In the genomic region with DNA sequence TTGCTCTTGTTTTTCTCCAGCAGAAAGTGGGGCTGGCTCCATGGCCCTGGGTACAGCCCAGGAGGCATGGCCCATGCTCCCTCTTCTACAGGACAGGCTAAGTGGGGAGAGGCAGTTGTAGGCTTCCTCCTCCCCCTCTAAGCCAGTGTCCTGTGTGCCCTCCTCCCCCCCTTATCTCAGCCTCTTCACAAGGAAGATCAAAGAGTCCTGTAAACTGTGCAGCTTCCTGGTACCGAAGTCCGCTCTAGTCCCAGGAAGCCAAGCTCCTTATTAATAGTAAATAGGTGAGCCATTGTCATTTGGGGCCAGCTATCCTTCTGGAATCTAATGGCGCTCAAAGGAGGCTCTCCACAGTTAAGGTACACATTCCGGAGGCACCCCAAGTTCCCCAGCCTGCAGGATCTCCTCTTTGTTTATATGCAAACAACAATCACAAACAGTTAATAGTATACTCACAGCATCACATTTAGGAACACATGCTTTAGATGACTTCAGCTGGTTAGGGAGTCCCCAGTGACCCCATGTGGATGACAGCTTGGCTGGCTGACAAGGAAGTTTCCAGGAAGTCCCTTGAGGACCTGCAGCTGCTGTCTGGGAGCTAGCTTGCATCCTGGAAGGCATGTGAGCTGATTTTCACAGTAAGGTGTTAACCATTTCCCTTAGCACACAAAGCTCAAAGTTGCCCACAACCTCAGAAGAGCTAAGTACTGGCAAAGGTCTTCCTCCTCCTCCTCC, we compare ENCODE assay signal across 11 mouse cellular contexts. TPM values are rescaled to one million over a fixed set of nuclear protein-coding genes. Genes with fewer than 3 reads are reported as not detected.
A peak's percentile ranks its signal among the peaks of the same experiment; 100 is the strongest.
DNase-seq lines count a peak whose midpoint lies in the region; ATAC-seq and TF ChIP-seq lines count a peak whose summit lies in the region.
"Had no signal": no experiment of that assay in that cellular context is flagged by ENCODE, and none has a peak within 500 bp of the region (broad histone marks: within the 10 kb centered on the region; RNA-seq: fewer than 3 reads in every experiment).

No protein-coding gene starts in this region.

- no peak overlapping the region for H3K9ac ChIP-seq in intestine, embryonic 16.5 days (ENCODE audit: low read depth, low read length)
- no peak overlapping the region for H3K9ac ChIP-seq in lung, embryonic 15.5 days
- H3K9ac ChIP-seq: embryonic facial prominence, embryonic 15.5 days had no signal

- WGBS in heart, embryonic 10.5 days: 41% methylated on average over 4 of the region's 4 CpGs
- WGBS in intestine, embryonic 16.5 days: 28% methylated on average over 4 of the region's 4 CpGs
- 32% methylated on average over 4 of the region's 4 CpGs for WGBS in lung, embryonic 15.5 days
- 71% methylated on average over 4 of the region's 4 CpGs for WGBS in cerebellum, adult 2 months

- no peak for TF ChIP-seq POLR2A in cerebellum, adult 2 months (IDR thresholded peaks at IDR 0.05; ENCODE audit: borderline replicate concordance, insufficient read depth, low read length)

- H3K9me3 ChIP-seq in heart, embryonic 10.5 days: no peaks in the 10 kb centered on the region
- no peaks in the 10 kb centered on the region for H3K9me3 ChIP-seq in intestine, embryonic 16.5 days (ENCODE audit: control insufficient read depth, low read length)
- H3K9me3 ChIP-seq in lung, embryonic 15.5 days: no peaks in the 10 kb centered on the region
- H3K9me3 ChIP-seq: embryonic facial prominence, embryonic 15.5 days had no signal

- H3K4me1 ChIP-seq in heart, embryonic 10.5 days: peaks cover 13% of the 10 kb centered on the region
- peaks cover 13% of the 10 kb centered on the region for H3K4me1 ChIP-seq in brown adipose tissue, adult 24 weeks (ENCODE audit: control insufficient read depth, insufficient read depth, insufficient read length, low read length)
- H3K4me1 ChIP-seq in intestine, embryonic 16.5 days (ENCODE audit: control insufficient read depth, insufficient read depth, low read length): peaks cover 32% of the 10 kb centered on the region
- H3K4me1 ChIP-seq in lung, embryonic 15.5 days: peaks cover 20% of the 10 kb centered on the region
- H3K4me1 ChIP-seq in cerebellum, adult 2 months (ENCODE audit: control insufficient read depth, insufficient read depth, low read length): no peaks in the 10 kb centered on the region
- H3K4me1 ChIP-seq: embryonic facial prominence, embryonic 15.5 days had no signal

- H3K27ac ChIP-seq in heart, embryonic 10.5 days: no peak overlapping the region
- H3K27ac ChIP-seq in brown adipose tissue, adult 24 weeks (replicated peaks; ENCODE audit: low read depth, low read length): peak overlapping the region; percentile 96
- peak overlapping the region; percentile 76 for H3K27ac ChIP-seq in intestine, embryonic 16.5 days (ENCODE audit: low read length)
- peak overlapping the region; percentile 46 for H3K27ac ChIP-seq in lung, embryonic 15.5 days
- H3K27ac ChIP-seq in cerebellum, adult 2 months (ENCODE audit: insufficient read depth, low read length): no peak overlapping the region
- H3K27ac ChIP-seq: embryonic facial prominence, embryonic 15.5 days had no signal

- H3K36me3 ChIP-seq in heart, embryonic 10.5 days: no peaks in the 10 kb centered on the region
- H3K36me3 ChIP-seq in intestine, embryonic 16.5 days (ENCODE audit: control insufficient read depth, insufficient read depth, low read length): no peaks in the 10 kb centered on the region
- no peaks in the 10 kb centered on the region for H3K36me3 ChIP-seq in lung, embryonic 15.5 days
- H3K36me3 ChIP-seq: embryonic facial prominence, embryonic 15.5 days had no signal

- peak; percentile 91 for ATAC-seq in intestine, embryonic 16.5 days
- peak; percentile 61; the same call in 1 of the 2 replicates for ATAC-seq in lung, embryonic 15.5 days (ENCODE audit: borderline replicate concordance, extremely low read depth, low FRiP score, low TSS enrichment)

- DNase-seq in heart, adult 18-20 months: peak; percentile 74 to 76
- no peak for DNase-seq in heart, embryonic 10.5 days (ENCODE audit: low spot score)
- DNase-seq in cerebellum, adult 2 months: no peak
- no peak for DNase-seq in layer of hippocampus, adult 8-10 months (ENCODE audit: low spot score in 2 of 2)
- DNase-seq in layer of hippocampus, postnatal 14 days (ENCODE audit: low spot score in 2 of 2): no peak

- no peak overlapping the region for H3K4me2 ChIP-seq in intestine, embryonic 16.5 days (ENCODE audit: low read depth, low read length)
- no peak overlapping the region for H3K4me2 ChIP-seq in lung, embryonic 15.5 days
- H3K4me2 ChIP-seq: embryonic facial prominence, embryonic 15.5 days had no signal

- H3K27me3 ChIP-seq in heart, embryonic 10.5 days (ENCODE audit: insufficient read depth, poor library complexity, severe bottlenecking): 0 out of 2 replicates have a peak, but pooled peaks cover 4% of the 10 kb centered on the region
- H3K27me3 ChIP-seq in intestine, embryonic 16.5 days (replicated peaks; ENCODE audit: control insufficient read depth, insufficient read depth, low read length): no peaks in the 10 kb centered on the region
- no peaks in the 10 kb centered on the region for H3K27me3 ChIP-seq in lung, embryonic 15.5 days
- H3K27me3 ChIP-seq in cerebellum, adult 2 months (ENCODE audit: control insufficient read depth, insufficient read depth, low read length): no peaks in the 10 kb centered on the region; the same call in 1 of the 2 replicates
- H3K27me3 ChIP-seq: embryonic facial prominence, embryonic 15.5 days had no signal

- H3K4me3 ChIP-seq in heart, embryonic 10.5 days: no peak overlapping the region
- H3K4me3 ChIP-seq in brown adipose tissue, adult 24 weeks (ENCODE audit: insufficient read depth, low read depth, low read length): no peak overlapping the region
- H3K4me3 ChIP-seq in intestine, embryonic 16.5 days (ENCODE audit: low read length): no peak overlapping the region
- no peak overlapping the region for H3K4me3 ChIP-seq in lung, embryonic 15.5 days
- no peak overlapping the region for H3K4me3 ChIP-seq in cerebellum, adult 2 months (replicated peaks; ENCODE audit: insufficient read depth, low read depth, low read length)
- H3K4me3 ChIP-seq: embryonic facial prominence, embryonic 15.5 days had no signal

- no peak for TF ChIP-seq CTCF in cerebellum, adult 2 months (IDR thresholded peaks at IDR 0.05; ENCODE audit: borderline replicate concordance, insufficient read depth, low read depth, low read length)

RNA-seq across cellular contexts. Expression of gene Gpam, which starts 9.8 kb away (rescaled TPM):
- 100 to 1,000 TPM; 147 to 182 TPM for total RNA-seq in heart, adult 18-20 months (2021)
- 12.8 and 14.9 TPM in 2 replicates for polyA plus RNA-seq in heart, embryonic 10.5 days (2016; fragmentation: Nextera tagmentation; extraction: Ambion mirVana)
- polyA plus RNA-seq in brown adipose tissue, adult 24 weeks (2012; ENCODE audit: insufficient read depth, insufficient read length, missing spikeins): 110 and 122 TPM in 2 replicates
- 21.5 and 25.5 TPM in 2 replicates for polyA plus RNA-seq in intestine, embryonic 16.5 days (2015; fragmentation: Nextera tagmentation; extraction: Ambion mirVana)
- polyA plus RNA-seq in lung, embryonic 15.5 days (2015; fragmentation: Nextera tagmentation; extraction: Ambion mirVana): 28.7 and 29.2 TPM in 2 replicates
- 38.4 and 41.9 TPM in 2 replicates for polyA plus RNA-seq in cerebellum, adult 2 months (2012; rRNA removed)
- 10 to 100 TPM; 47.2 to 72.0 (median 60.2) TPM for total RNA-seq in layer of hippocampus, adult 8-10 months (2022)
- 10 to 100 TPM; 83.6 to 86.9 TPM for total RNA-seq in layer of hippocampus, postnatal 14 days (2021)

RNA-seq across cellular contexts. Expression of gene Tectb, which starts 43.7 kb away (rescaled TPM):
- total RNA-seq in heart, adult 18-20 months (2021): under 1 TPM in 1 of 2 experiments, not detected in 1; 0.41 TPM
- polyA plus RNA-seq in heart, embryonic 10.5 days (2016; fragmentation: Nextera tagmentation; extraction: Ambion mirVana): 0.08 TPM in 1 of 2 replicates, not detected in the other
- polyA plus RNA-seq in brown adipose tissue, adult 24 weeks (2012; ENCODE audit: insufficient read depth, insufficient read length, missing spikeins): not detected in 2 replicates
- 0.18 TPM in 1 of 2 replicates, not detected in the other for polyA plus RNA-seq in intestine, embryonic 16.5 days (2015; fragmentation: Nextera tagmentation; extraction: Ambion mirVana)
- polyA plus RNA-seq in lung, embryonic 15.5 days (2015; fragmentation: Nextera tagmentation; extraction: Ambion mirVana): 0.15 TPM in 1 of 2 replicates, not detected in the other
- polyA plus RNA-seq in cerebellum, adult 2 months (2012; rRNA removed): 0.03 TPM in 1 of 2 replicates, not detected in the other
- total RNA-seq in layer of hippocampus, adult 8-10 months (2022): under 1 TPM in 1 of 4 experiments, not detected in 3; 0.16 TPM
- under 1 TPM; 0.21 to 0.23 TPM for total RNA-seq in layer of hippocampus, postnatal 14 days (2021)
- total RNA-seq: left cerebral cortex, postnatal 25 days; megakaryocyte-erythroid progenitor cell, adult 5-6 weeks had no signal

Comparison
In these comparisons a context has a peak if more than half of its experiments do, and no peak if none do; other contexts are left out.
1. DNase-seq: peak in heart, adult 18-20 months (2 of 2); none in heart, embryonic 10.5 days (single experiment), cerebellum, adult 2 months (0 of 2), layer of hippocampus, adult 8-10 months (0 of 2) and layer of hippocampus, postnatal 14 days (0 of 2).
2. H3K27ac ChIP-seq: peak in brown adipose tissue, adult 24 weeks (single experiment), intestine, embryonic 16.5 days (single experiment) and lung, embryonic 15.5 days (single experiment); none in heart, embryonic 10.5 days (single experiment) and cerebellum, adult 2 months (single experiment).